Mouse (Mus musculus) heart, embryonic 12.5 days (tissue): ENCODE results near the gene Loxl1. TPM values are rescaled to one million over a fixed set of nuclear protein-coding genes. Genes with fewer than 3 reads are reported as not detected.

ENCODE experiments used
- ATAC-seq: fragments of 200-750 bp; cut with Nextera tagmentation; 2 replicates; pipeline ENCODE4 v1.8.0; 2017; ENCODE audit warnings: moderate TSS enrichment, moderate library complexity; ENCODE audit not compliant: insufficient number of reproducible peaks, low FRiP score
- H3K27ac ChIP-seq: fragments of 300-500 bp; sonication (generic); 2 replicates; pipeline ENCODE4 v1.5.1; 2016; ENCODE audit warnings: mild to moderate bottlenecking, moderate library complexity; ENCODE audit not compliant: poor library complexity, severe bottlenecking
- H3K27me3 ChIP-seq: fragments of 300-500 bp; sonication (generic); replicated peaks from 2 replicates; pipeline ENCODE4 v1.6.1; 2016; ENCODE audit warnings: mild to moderate bottlenecking, moderate library complexity
- H3K36me3 ChIP-seq: fragments of 300-500 bp; sonication (generic); 2 replicates; pipeline ENCODE4 v1.6.1; 2016; ENCODE audit warnings: mild to moderate bottlenecking, moderate library complexity
- H3K4me1 ChIP-seq: fragments of 300-500 bp; sonication (generic); replicated peaks from 2 replicates; pipeline ENCODE4 v1.6.1; 2016; ENCODE audit warnings: mild to moderate bottlenecking
- H3K4me2 ChIP-seq: fragments of 300-500 bp; sonication (generic); 2 replicates; pipeline ENCODE4 v1.6.1; 2016; ENCODE audit warnings: mild to moderate bottlenecking, moderate library complexity
- H3K4me3 ChIP-seq: fragments of 300-500 bp; sonication (generic); 2 replicates; pipeline ENCODE4 v1.5.1; 2016; ENCODE audit warnings: mild to moderate bottlenecking
- H3K9ac ChIP-seq: fragments of 300-500 bp; sonication (generic); 2 replicates; pipeline ENCODE4 v1.6.1; 2016; ENCODE audit warnings: mild to moderate bottlenecking, moderate library complexity
- H3K9me3 ChIP-seq: fragments of 300-500 bp; sonication (generic); replicated peaks from 2 replicates; pipeline ENCODE4 v1.6.1; 2016; ENCODE audit warnings: mild to moderate bottlenecking, moderate library complexity
- WGBS: fragments of 180-500 bp; shearing (Covaris S2); methylation state at CpG from one replicate; pipeline ENCODE4 v1.1.7; 2016; 5-methylcytosine and 5-hydroxymethylcytosine counted together
- polyA plus RNA-seq: library from polyadenylated mRNA; unstranded; fragments of >200 nt; fragmentation: Nextera tagmentation; extraction: Ambion mirVana; gene quantifications from 2 replicates; pipeline ENCODE4 v1.2.1, GENCODE M21; 2016

The Loxl1 gene
- polyA plus RNA-seq, 1 experiment from 2014 or later, result 62.4 TPM

- peak overlapping the region; percentile 71; the same call in 1 of the 2 replicates for H3K27ac ChIP-seq
- H3K27me3 ChIP-seq, result no peaks in the 10 kb centered on the region; the same call in 1 of the 2 replicates
- ATAC-seq, result 0 out of 2 replicates have a peak, but pooled peaks have one; percentile 5
- 49% methylated on average over 33 of the region's 33 CpGs for WGBS
- peak overlapping the region; percentile 81 for H3K9ac ChIP-seq
- H3K36me3 ChIP-seq, result no peaks in the 10 kb centered on the region
- peak overlapping the region; percentile 58 for H3K4me3 ChIP-seq
- no peaks in the 10 kb centered on the region for H3K9me3 ChIP-seq
- peak overlapping the region; percentile 73 for H3K4me2 ChIP-seq
- peaks cover 85% of the 10 kb centered on the region for H3K4me1 ChIP-seq
Observed at GRCm38 (mm10) chr9:58311191-58311910, 1.6 kb downstream of the Loxl1 start.

GRCm38 (mm10) chr9:58310043-58310660 is 2.8 kb downstream of the Loxl1 start:
- H3K27me3 ChIP-seq, result no peaks in the 10 kb centered on the region; the same call in 1 of the 2 replicates
- no peaks in the 10 kb centered on the region for H3K36me3 ChIP-seq
- peak overlapping the region; percentile 52 for H3K4me2 ChIP-seq
- H3K9ac ChIP-seq, result peak overlapping the region; percentile 33; the same call in 1 of the 2 replicates
- no peak for ATAC-seq
- WGBS, result 74% methylated on average over 14 of the region's 14 CpGs
- H3K4me1 ChIP-seq, result peaks cover 91% of the 10 kb centered on the region
- H3K27ac ChIP-seq, result 0 out of 2 replicates have a peak overlapping the region, but pooled peaks have one; percentile 10
- H3K9me3 ChIP-seq, result no peaks in the 10 kb centered on the region
- H3K4me3 ChIP-seq, result peak overlapping the region; percentile 11

GRCm38 (mm10) chr9:58308395-58308794 is 4.6 kb downstream of the Loxl1 start:
- no peak for ATAC-seq
- peak overlapping the region; percentile 39 for H3K9ac ChIP-seq

GRCm38 (mm10) chr9:58305686-58306085 is 7.3 kb downstream of the Loxl1 start:
- Histone ChIP-seq H3K27me3 (no peaks in the 10 kb centered on the region), H3K27ac (peak overlapping the region; percentile 80), H3K4me3 (no peak overlapping the region), H3K9me3 (no peaks in the 10 kb centered on the region), H3K36me3 (no peaks in the 10 kb centered on the region), H3K4me1 (peaks cover 77% of the 10 kb centered on the region), H3K4me2 (peak overlapping the region; percentile 13), H3K9ac (no peak overlapping the region)
- WGBS, result 19% methylated on average over 6 of the region's 6 CpGs
- ATAC-seq, result 0 out of 2 replicates have a peak, but pooled peaks have one; percentile 19

More at GRCm38 (mm10) chr9:58308395-58308794, 4.6 kb downstream of the Loxl1 start:
- H3K4me1 ChIP-seq, result peaks cover 92% of the 10 kb centered on the region
- no peaks in the 10 kb centered on the region for H3K9me3 ChIP-seq
- H3K4me3 ChIP-seq, result no peak overlapping the region
- no peaks in the 10 kb centered on the region for H3K36me3 ChIP-seq
- no peaks in the 10 kb centered on the region; the same call in 1 of the 2 replicates for H3K27me3 ChIP-seq
- peak overlapping the region; percentile 42 for H3K4me2 ChIP-seq
- H3K27ac ChIP-seq, result peak overlapping the region; percentile 75
- 21% methylated on average over 6 of the region's 6 CpGs for WGBS

- WGBS, result 50% methylated on average over 8 of the region's 8 CpGs
- Histone ChIP-seq H3K4me1 (peaks cover 76% of the 10 kb centered on the region), H3K36me3 (no peaks in the 10 kb centered on the region), H3K9ac (no peak overlapping the region), H3K27ac (peak overlapping the region; percentile 80), H3K9me3 (no peaks in the 10 kb centered on the region), H3K4me2 (no peak overlapping the region), H3K27me3 (no peaks in the 10 kb centered on the region), H3K4me3 (no peak overlapping the region)
- no peak for ATAC-seq
Observed at GRCm38 (mm10) chr9:58303599-58304271, 9.3 kb downstream of the Loxl1 start.

- Histone ChIP-seq H3K4me1 (peaks cover 75% of the 10 kb centered on the region), H3K27me3 (no peaks in the 10 kb centered on the region), H3K9me3 (no peaks in the 10 kb centered on the region), H3K4me3 (no peak overlapping the region), H3K9ac (0 out of 2 replicates have a peak overlapping the region, but pooled peaks have one; percentile 2), H3K27ac (peak overlapping the region; percentile 80), H3K36me3 (no peaks in the 10 kb centered on the region), H3K4me2 (no peak overlapping the region)
- 49% methylated on average over 5 of the region's 5 CpGs for WGBS
- no peak for ATAC-seq
Observed at GRCm38 (mm10) chr9:58303115-58303514, 9.9 kb downstream of the Loxl1 start.

- H3K4me1 ChIP-seq, result peaks cover 67% of the 10 kb centered on the region
- 28% methylated on average over 2 of the region's 2 CpGs for WGBS
- no peaks in the 10 kb centered on the region for H3K27me3 ChIP-seq
- H3K9me3 ChIP-seq, result no peaks in the 10 kb centered on the region
- no peak overlapping the region for H3K4me2 ChIP-seq
- no peak for ATAC-seq
- H3K9ac ChIP-seq, result no peak overlapping the region
- H3K27ac ChIP-seq, result peak overlapping the region; percentile 75
- no peaks in the 10 kb centered on the region for H3K36me3 ChIP-seq
- no peak overlapping the region for H3K4me3 ChIP-seq
Observed at GRCm38 (mm10) chr9:58299356-58299799, 13.6 kb downstream of the Loxl1 start.

- H3K36me3 ChIP-seq, result peaks cover 6% of the 10 kb centered on the region; the same call in 1 of the 2 replicates
- H3K4me1 ChIP-seq, result peaks cover 53% of the 10 kb centered on the region
- no peak overlapping the region for H3K9ac ChIP-seq
- peak overlapping the region; percentile 34 for H3K27ac ChIP-seq
- no peak for ATAC-seq
- no peak overlapping the region for H3K4me2 ChIP-seq
- no peaks in the 10 kb centered on the region for H3K9me3 ChIP-seq
- no peaks in the 10 kb centered on the region for H3K27me3 ChIP-seq
- H3K4me3 ChIP-seq, result no peak overlapping the region
- 69% methylated on average over 4 of the region's 4 CpGs for WGBS
Observed at GRCm38 (mm10) chr9:58297961-58298477, 15.0 kb downstream of the Loxl1 start.

GRCm38 (mm10) chr9:58297065-58297464 is 15.9 kb downstream of the Loxl1 start:
- no peaks in the 10 kb centered on the region for H3K27me3 ChIP-seq
- H3K27ac ChIP-seq, result peak overlapping the region; percentile 34; the same call in 1 of the 2 replicates
- no peaks in the 10 kb centered on the region for H3K9me3 ChIP-seq
- no peak overlapping the region for H3K4me2 ChIP-seq
- no peak overlapping the region for H3K9ac ChIP-seq
- peaks cover 13% of the 10 kb centered on the region for H3K36me3 ChIP-seq
- H3K4me1 ChIP-seq, result peaks cover 50% of the 10 kb centered on the region
- H3K4me3 ChIP-seq, result no peak overlapping the region
- 63% methylated on average over 6 of the region's 6 CpGs for WGBS
- no peak for ATAC-seq

GRCm38 (mm10) chr9:58295766-58296361 is 17.1 kb downstream of the Loxl1 start:
- H3K36me3 ChIP-seq, result peaks cover 18% of the 10 kb centered on the region
- H3K9me3 ChIP-seq, result no peaks in the 10 kb centered on the region
- H3K4me3 ChIP-seq, result no peak overlapping the region
- peak; percentile 49 for ATAC-seq
- peak overlapping the region; percentile 25; the same call in 1 of the 2 replicates for H3K9ac ChIP-seq
- no peak overlapping the region for H3K4me2 ChIP-seq
- peaks cover 50% of the 10 kb centered on the region for H3K4me1 ChIP-seq
- 10% methylated on average over 9 of the region's 9 CpGs for WGBS
- H3K27ac ChIP-seq, result peak overlapping the region; percentile 81
- no peaks in the 10 kb centered on the region for H3K27me3 ChIP-seq
